Mouse (Mus musculus): ENCODE measurements around the gene Zfp282.

DNA sequence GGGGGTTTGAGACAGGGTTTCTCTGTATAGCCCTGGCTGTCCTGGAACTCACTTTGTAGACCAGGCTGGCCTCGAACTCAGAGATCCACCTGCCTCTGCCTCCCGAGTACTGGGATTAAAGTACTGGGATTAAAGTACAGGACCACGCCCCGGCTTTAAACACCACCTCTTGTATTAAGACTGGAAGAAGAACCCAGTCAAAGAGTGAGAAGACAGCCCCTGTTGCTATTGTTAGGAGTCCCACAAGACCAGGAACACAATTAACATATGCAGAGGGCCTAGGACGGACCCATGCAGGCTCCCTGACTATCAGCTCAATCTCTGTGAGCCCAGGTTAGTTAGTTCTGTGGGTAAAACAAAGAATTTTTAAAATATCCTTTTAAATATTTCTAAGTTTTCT lies 4.7 kb upstream of the Zfp282 start:
- TF ChIP-seq CTCF (IDR thresholded peaks at IDR 0.05; ENCODE audit: low read depth) (no peak), EP300 (IDR thresholded peaks at IDR 0.05; ENCODE audit: low read depth) (no peak)
